Mouse (Mus musculus) midbrain, embryonic 11.5 days (tissue): ENCODE measurements around the gene Galnt10. TPM values are rescaled to one million over a fixed set of nuclear protein-coding genes. Genes with fewer than 3 reads are reported as not detected.

Experiments used
- ATAC-seq: fragments of 200-750 bp; cut with Nextera tagmentation; 2 replicates; pipeline ENCODE4 v1.8.0; 2017; ENCODE audit warnings: moderate TSS enrichment, moderate library complexity; ENCODE audit not compliant: low FRiP score
- DNase-seq: peaks from one replicate; pipeline ENCODE4 v3.0.0; 2015; ENCODE audit warnings: low spot score; ENCODE audit errors: missing footprints
- H3K27ac ChIP-seq: fragments of 300-500 bp; sonication (generic); 2 replicates; pipeline ENCODE4 v1.5.1; 2014; ENCODE audit warnings: low read depth, low read length
- H3K27me3 ChIP-seq: fragments of 300-500 bp; sonication (generic); 2 replicates; pipeline ENCODE4 v1.6.1; 2014; ENCODE audit warnings: mild to moderate bottlenecking, low read length, moderate library complexity, mixed read lengths; ENCODE audit not compliant: control insufficient read depth, insufficient read depth
- H3K36me3 ChIP-seq: fragments of 300-500 bp; sonication (generic); 2 replicates; pipeline ENCODE4 v1.6.1; 2014; ENCODE audit warnings: mild to moderate bottlenecking, low read length, moderate library complexity, mixed read lengths; ENCODE audit not compliant: control insufficient read depth, insufficient read depth
- H3K4me1 ChIP-seq: fragments of 300-500 bp; sonication (generic); 2 replicates; pipeline ENCODE4 v1.6.1; 2014; ENCODE audit warnings: low read length; ENCODE audit not compliant: control insufficient read depth, insufficient read depth
- H3K4me2 ChIP-seq: fragments of 300-500 bp; sonication (generic); 2 replicates; pipeline ENCODE4 v1.6.1; 2014; ENCODE audit warnings: mild to moderate bottlenecking, moderate library complexity
- H3K4me3 ChIP-seq: fragments of 300-500 bp; sonication (generic); 2 replicates; pipeline ENCODE4 v1.5.1; 2014; ENCODE audit warnings: low read depth, low read length
- H3K9ac ChIP-seq: fragments of 300-500 bp; sonication (generic); 2 replicates; pipeline ENCODE4 v1.6.1; 2014; ENCODE audit warnings: low read length
- H3K9me3 ChIP-seq: fragments of 300-500 bp; sonication (generic); 2 replicates; pipeline ENCODE4 v1.6.1; 2016; ENCODE audit warnings: low read length; ENCODE audit not compliant: control insufficient read depth
- WGBS: fragments of 180-500 bp; shearing (Covaris S2); extraction: QIAGEN DNeasy Blood & Tissue Kit; methylation state at CpG from one replicate; pipeline ENCODE4 v1.1.7; 2014; 5-methylcytosine and 5-hydroxymethylcytosine counted together
- polyA plus RNA-seq: library from polyadenylated mRNA; unstranded; fragments of >200 nt; fragmentation: Nextera tagmentation; extraction: Ambion mirVana; gene quantifications from 2 replicates; pipeline ENCODE4 v1.2.1, GENCODE M21; 2014

The Galnt10 gene
- polyA plus RNA-seq, 1 experiment from 2014 or later, result 13.9 TPM

GRCm38 (mm10) chr11:57653796-57654195 lies 8.6 kb downstream of the Galnt10 start:
- Histone ChIP-seq H3K9ac (no peak overlapping the region), H3K27ac (no peak overlapping the region), H3K9me3 (no peaks in the 10 kb centered on the region), H3K4me1 (peaks cover 30% of the 10 kb centered on the region), H3K4me3 (no peak overlapping the region), H3K36me3 (no peaks in the 10 kb centered on the region), H3K4me2 (no peak overlapping the region), H3K27me3 (no peaks in the 10 kb centered on the region)
- DNase-seq, result no peak
- 84% methylated on average over 5 of the region's 5 CpGs for WGBS
- no peak for ATAC-seq

GRCm38 (mm10) chr11:57654386-57654785 lies 9.1 kb downstream of the Galnt10 start:
- 31% methylated on average over 4 of the region's 4 CpGs for WGBS
- no peak for ATAC-seq
- Histone ChIP-seq H3K27ac (no peak overlapping the region), H3K4me3 (no peak overlapping the region), H3K36me3 (no peaks in the 10 kb centered on the region), H3K4me2 (no peak overlapping the region), H3K9me3 (no peaks in the 10 kb centered on the region), H3K9ac (no peak overlapping the region), H3K4me1 (peaks cover 30% of the 10 kb centered on the region), H3K27me3 (no peaks in the 10 kb centered on the region)
- DNase-seq, result no peak

DNA sequence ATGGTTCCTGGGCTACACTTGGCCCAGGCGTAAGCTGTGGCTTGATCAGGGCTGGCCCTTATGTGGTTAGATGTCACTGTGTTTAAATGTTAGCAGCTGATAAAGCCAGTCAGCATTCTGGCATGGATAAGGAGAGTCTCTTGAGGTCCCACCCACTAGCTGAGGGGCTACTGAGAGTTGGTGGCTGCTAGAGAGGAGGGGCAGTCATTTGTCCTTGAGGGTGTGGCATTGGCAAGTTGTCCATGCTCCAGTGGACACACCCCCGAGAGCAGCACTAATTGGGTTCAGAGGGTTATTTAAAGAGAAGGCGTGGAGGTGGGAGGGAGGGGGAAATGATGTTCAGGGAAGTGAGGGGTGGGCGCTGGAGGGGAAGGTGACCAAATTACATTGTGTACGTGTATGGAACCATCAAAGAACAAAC lies 9.7 kb downstream of the Galnt10 start:
- H3K4me3 ChIP-seq, result no peak overlapping the region
- ATAC-seq (peak; percentile 32; the same call in 1 of the 2 replicates), DNase-seq (no peak)
- no peak overlapping the region for H3K9ac ChIP-seq
- no peak overlapping the region for H3K4me2 ChIP-seq
- H3K27me3 ChIP-seq, result no peaks in the 10 kb centered on the region
- WGBS, result 34% methylated on average over 5 of the region's 5 CpGs
- H3K4me1 ChIP-seq, result peaks cover 30% of the 10 kb centered on the region
- H3K36me3 ChIP-seq, result no peaks in the 10 kb centered on the region
- no peak overlapping the region for H3K27ac ChIP-seq
- no peaks in the 10 kb centered on the region for H3K9me3 ChIP-seq

GRCm38 (mm10) chr11:57655669-57656325 lies 10.6 kb downstream of the Galnt10 start:
- ATAC-seq, result no peak
- Histone ChIP-seq H3K4me1 (peaks cover 30% of the 10 kb centered on the region), H3K4me3 (no peak overlapping the region), H3K36me3 (no peaks in the 10 kb centered on the region), H3K9ac (no peak overlapping the region), H3K4me2 (no peak overlapping the region), H3K27ac (no peak overlapping the region), H3K27me3 (no peaks in the 10 kb centered on the region), H3K9me3 (no peaks in the 10 kb centered on the region)
- WGBS, result 57% methylated on average over 10 of the region's 10 CpGs
- no peak for DNase-seq

DNA sequence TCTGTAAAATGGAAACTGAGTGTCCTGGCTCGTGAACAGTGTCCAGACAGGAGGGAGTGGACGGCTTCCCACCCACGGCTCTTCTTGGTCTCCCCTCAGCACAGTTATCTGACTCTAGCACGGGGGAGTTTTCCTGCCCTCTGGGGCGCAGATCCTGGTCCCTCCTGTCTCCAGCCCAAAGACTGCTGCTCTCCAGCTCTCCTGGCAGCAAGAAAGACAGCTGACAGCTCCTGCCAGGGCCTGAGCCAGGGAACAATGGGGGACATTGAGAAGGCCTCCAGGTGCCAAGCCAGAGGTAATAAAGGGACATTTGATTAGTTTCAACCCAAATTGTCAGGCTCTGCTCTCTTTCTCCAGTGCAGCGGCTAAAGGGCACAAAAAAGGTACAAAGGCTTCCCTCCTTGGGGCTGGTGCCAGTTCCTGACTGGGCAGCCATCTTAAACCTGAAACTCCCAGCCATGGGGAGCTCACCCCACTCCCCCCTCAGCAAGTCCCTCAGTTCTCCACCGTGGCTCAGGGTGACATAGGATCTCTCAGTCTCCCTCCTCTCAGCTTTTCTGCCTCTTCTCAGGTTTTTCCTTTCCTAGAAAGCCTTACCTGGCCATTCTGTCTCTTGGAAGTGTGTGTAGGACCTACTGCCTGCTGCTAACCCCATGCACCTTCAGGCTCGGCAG lies 11.5 kb downstream of the Galnt10 start:
- no peaks in the 10 kb centered on the region for H3K9me3 ChIP-seq
- H3K27me3 ChIP-seq, result no peaks in the 10 kb centered on the region
- 72% methylated on average over 8 of the region's 8 CpGs for WGBS
- H3K4me3 ChIP-seq, result no peak overlapping the region
- H3K4me2 ChIP-seq, result no peak overlapping the region
- DNase-seq (no peak), ATAC-seq (no peak)
- H3K9ac ChIP-seq, result no peak overlapping the region
- H3K4me1 ChIP-seq, result peaks cover 30% of the 10 kb centered on the region
- no peaks in the 10 kb centered on the region for H3K36me3 ChIP-seq
- H3K27ac ChIP-seq, result no peak overlapping the region

- 87% methylated on average over 9 of the region's 9 CpGs for WGBS
Observed at GRCm38 (mm10) chr11:57657370-57658072, 12.3 kb downstream of the Galnt10 start.

GRCm38 (mm10) chr11:57658214-57658613 lies 13.0 kb downstream of the Galnt10 start:
- Histone ChIP-seq H3K27me3 (no peaks in the 10 kb centered on the region), H3K36me3 (no peaks in the 10 kb centered on the region), H3K4me1 (peaks cover 24% of the 10 kb centered on the region), H3K4me2 (no peak overlapping the region), H3K9me3 (no peaks in the 10 kb centered on the region), H3K4me3 (no peak overlapping the region), H3K9ac (no peak overlapping the region), H3K27ac (no peak overlapping the region)
- WGBS, result 94% methylated on average over 3 of the region's 3 CpGs
- ATAC-seq, result no peak
- no peak for DNase-seq

More at GRCm38 (mm10) chr11:57657370-57658072, 12.3 kb downstream of the Galnt10 start:
- H3K9me3 ChIP-seq, result no peaks in the 10 kb centered on the region
- no peaks in the 10 kb centered on the region for H3K27me3 ChIP-seq
- H3K27ac ChIP-seq, result no peak overlapping the region
- no peak overlapping the region for H3K4me3 ChIP-seq
- H3K4me1 ChIP-seq, result peaks cover 22% of the 10 kb centered on the region
- H3K4me2 ChIP-seq, result no peak overlapping the region
- no peak overlapping the region for H3K9ac ChIP-seq
- DNase-seq (no peak), ATAC-seq (no peak)
- H3K36me3 ChIP-seq, result no peaks in the 10 kb centered on the region

GRCm38 (mm10) chr11:57658751-57659150 lies 13.5 kb downstream of the Galnt10 start:
- H3K36me3 ChIP-seq, result no peaks in the 10 kb centered on the region
- no peak for DNase-seq
- ATAC-seq, result no peak
- H3K27ac ChIP-seq, result no peak overlapping the region
- no peaks in the 10 kb centered on the region for H3K27me3 ChIP-seq
- H3K9me3 ChIP-seq, result no peaks in the 10 kb centered on the region
- H3K4me2 ChIP-seq, result no peak overlapping the region
- no peak overlapping the region for H3K4me3 ChIP-seq
- WGBS, result 94% methylated on average over 6 of the region's 6 CpGs
- no peak overlapping the region for H3K9ac ChIP-seq
- H3K4me1 ChIP-seq, result peaks cover 24% of the 10 kb centered on the region

- Histone ChIP-seq H3K4me2 (no peak overlapping the region), H3K27ac (no peak overlapping the region), H3K36me3 (no peaks in the 10 kb centered on the region), H3K4me3 (no peak overlapping the region), H3K27me3 (no peaks in the 10 kb centered on the region), H3K4me1 (peaks cover 14% of the 10 kb centered on the region; the same call in 1 of the 2 replicates), H3K9me3 (no peaks in the 10 kb centered on the region), H3K9ac (no peak overlapping the region)
- DNase-seq (no peak), ATAC-seq (no peak)
- WGBS, result 92% methylated on average over 4 of the region's 4 CpGs
Observed at GRCm38 (mm10) chr11:57660156-57660555, 14.9 kb downstream of the Galnt10 start.
